ENCODE assay signal across 7 mouse cellular contexts in genomic region chr11:18957805-18958770, GRCm38 (mm10).
DNase-seq lines count a peak whose midpoint lies in the region; ATAC-seq and TF ChIP-seq lines count a peak whose summit lies in the region.

No protein-coding gene starts in this region.

- 0 out of 2 replicates have a peak, but pooled peaks cover 7% of the 10 kb centered on the region for H3K36me3 ChIP-seq in heart, embryonic 10.5 days
- H3K36me3 ChIP-seq in kidney, postnatal 0 days (ENCODE audit: insufficient read depth, low read length): no peaks in the 10 kb centered on the region
- H3K36me3 ChIP-seq in megakaryocyte, embryonic 14.5 days (replicated peaks; ENCODE audit: low read length): peaks cover 88% of the 10 kb centered on the region

- peak; percentile 40 to 65 for DNase-seq in lung, adult 18-20 months
- DNase-seq in lung, adult 2 months: no peak
- DNase-seq in cerebellum, postnatal 25 days: peak; percentile 32 to 50
- peak; percentile 80 for DNase-seq in heart, embryonic 10.5 days (ENCODE audit: low spot score)
- peak; percentile 80 for DNase-seq in kidney, postnatal 0 days (ENCODE audit: low spot score)
- DNase-seq in yolk sac, embryonic 10.5 days (ENCODE audit: low spot score): peak; percentile 38

- H3K4me1 ChIP-seq in lung, adult 2 months (ENCODE audit: control insufficient read depth, insufficient read depth, low read length): peaks cover 30% of the 10 kb centered on the region
- peaks cover 85% of the 10 kb centered on the region for H3K4me1 ChIP-seq in heart, embryonic 10.5 days
- peaks cover 10% of the 10 kb centered on the region for H3K4me1 ChIP-seq in kidney, postnatal 0 days (replicated peaks; ENCODE audit: insufficient read depth, low read length)
- peaks cover 98% of the 10 kb centered on the region for H3K4me1 ChIP-seq in megakaryocyte, embryonic 14.5 days

- no peak overlapping the region for H3K4me3 ChIP-seq in lung, adult 2 months (replicated peaks; ENCODE audit: extremely low read depth, low read depth, low read length)
- H3K4me3 ChIP-seq in heart, embryonic 10.5 days: peak overlapping the region; percentile 41
- H3K4me3 ChIP-seq in kidney, postnatal 0 days (replicated peaks; ENCODE audit: low read depth, low read length): no peak overlapping the region
- H3K4me3 ChIP-seq in megakaryocyte, embryonic 14.5 days (replicated peaks): peak overlapping the region; percentile 79

- no peak overlapping the region for H3K9ac ChIP-seq in kidney, postnatal 0 days (ENCODE audit: low read depth, low read length)

- H3K9me3 ChIP-seq in heart, embryonic 10.5 days: no peaks in the 10 kb centered on the region
- no peaks in the 10 kb centered on the region for H3K9me3 ChIP-seq in kidney, postnatal 0 days (replicated peaks; ENCODE audit: low read length)
- H3K9me3 ChIP-seq in megakaryocyte, embryonic 14.5 days: no peaks in the 10 kb centered on the region

- 16% methylated on average over 12 of the region's 12 CpGs for WGBS in lung, adult 2 months
- 21% methylated on average over 12 of the region's 12 CpGs for WGBS in heart, embryonic 10.5 days
- WGBS in kidney, postnatal 0 days: 30% methylated on average over 12 of the region's 12 CpGs

- no peak for TF ChIP-seq CTCF in lung, adult 2 months (IDR thresholded peaks at IDR 0.05; ENCODE audit: insufficient read depth, low read length)
- no peak for TF ChIP-seq CTCF in kidney, postnatal 0 days (IDR thresholded peaks at IDR 0.05; ENCODE audit: low read depth)

- TF ChIP-seq POLR2A in lung, adult 2 months (IDR thresholded peaks at IDR 0.05; ENCODE audit: borderline replicate concordance, extremely low read depth, low read depth, low read length): no peak

- peak overlapping the region; percentile 86 for H3K27ac ChIP-seq in heart, embryonic 10.5 days
- 0 out of 2 replicates have a peak overlapping the region, but pooled peaks have one; percentile 19 for H3K27ac ChIP-seq in kidney, postnatal 0 days

- no peaks in the 10 kb centered on the region for H3K27me3 ChIP-seq in heart, embryonic 10.5 days (ENCODE audit: insufficient read depth, poor library complexity, severe bottlenecking)
- H3K27me3 ChIP-seq in kidney, postnatal 0 days (ENCODE audit: insufficient read depth, low read length): no peaks in the 10 kb centered on the region
- H3K27me3 ChIP-seq in megakaryocyte, embryonic 14.5 days (replicated peaks): no peaks in the 10 kb centered on the region

- ATAC-seq in kidney, postnatal 0 days (replicated peaks; ENCODE audit: low FRiP score, low read depth): no peak

- peak overlapping the region; percentile 33; the same call in 1 of the 2 replicates for H3K4me2 ChIP-seq in kidney, postnatal 0 days (ENCODE audit: low read length)

Comparison
In these comparisons a context has a peak if more than half of its experiments do, and no peak if none do; other contexts are left out.
1. H3K4me3 ChIP-seq: peak in heart, embryonic 10.5 days (single experiment) and megakaryocyte, embryonic 14.5 days (single experiment); none in lung, adult 2 months (single experiment) and kidney, postnatal 0 days (single experiment).